Mouse (Mus musculus): ENCODE measurements around the gene Tshz2.

The Tshz2 gene

DNA sequence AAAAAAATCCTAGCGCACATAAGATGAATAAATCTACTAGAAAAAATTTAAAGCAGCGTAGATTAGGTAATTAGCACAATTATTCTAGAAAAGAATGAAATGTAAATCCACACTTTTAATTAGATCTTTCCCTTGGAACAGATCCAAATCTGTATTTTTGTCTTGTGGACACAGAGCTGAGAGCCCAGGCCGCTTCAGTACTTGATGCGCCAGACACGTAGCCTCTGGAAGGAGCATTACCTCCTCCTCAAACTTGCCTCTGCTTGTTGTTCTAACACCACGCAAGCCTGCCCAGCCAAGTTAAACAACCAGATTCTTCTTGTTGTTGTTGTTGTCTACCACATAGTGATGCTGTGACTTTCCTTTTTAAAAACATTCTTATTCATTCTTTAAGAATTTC is 310.9 kb downstream of the Tshz2 start:
- DNase-seq (ENCODE audit: low spot score) = no peak

DNA sequence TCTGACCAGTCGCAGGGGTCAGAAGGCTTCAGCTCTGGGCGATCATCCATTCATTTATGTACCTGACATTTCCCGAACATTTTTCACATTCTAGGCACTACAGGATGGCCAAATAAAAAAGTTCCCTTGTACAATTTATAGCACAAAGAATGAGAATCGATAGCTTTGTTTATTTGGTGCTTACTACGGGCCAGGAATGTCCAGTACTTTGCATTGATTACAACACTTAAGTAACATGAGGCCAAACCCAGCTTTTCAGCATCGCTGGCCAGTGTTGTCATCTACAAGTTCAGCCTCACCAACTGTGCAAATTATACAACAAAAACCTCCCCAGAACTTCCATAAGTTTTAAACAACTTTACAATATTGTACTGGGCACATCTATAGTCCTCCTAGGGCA is 315.3 kb downstream of the Tshz2 start:
- DNase-seq (ENCODE audit: low spot score) = no peak

DNA sequence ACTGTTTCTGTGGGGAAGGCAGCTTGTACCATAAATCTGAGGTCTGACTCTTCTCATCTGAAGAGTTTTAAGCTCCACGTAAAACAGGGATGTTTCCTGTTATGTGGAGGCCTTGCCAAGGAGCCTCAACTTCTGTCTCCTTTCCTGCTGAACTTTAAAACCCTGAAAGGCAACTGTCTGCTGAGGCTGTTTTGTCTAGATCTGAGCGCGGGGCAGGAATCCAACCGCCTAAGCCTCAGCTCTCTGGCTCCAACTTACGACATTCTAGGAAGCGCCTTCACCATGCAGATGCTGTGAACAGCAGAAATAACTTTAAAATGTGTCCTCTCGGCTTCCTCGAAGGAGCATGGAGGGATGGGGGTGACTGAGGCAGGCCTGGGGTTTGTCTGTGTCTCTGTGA is 318.2 kb downstream of the Tshz2 start:
- DNase-seq (ENCODE audit: low spot score) = peak; percentile 52

DNA sequence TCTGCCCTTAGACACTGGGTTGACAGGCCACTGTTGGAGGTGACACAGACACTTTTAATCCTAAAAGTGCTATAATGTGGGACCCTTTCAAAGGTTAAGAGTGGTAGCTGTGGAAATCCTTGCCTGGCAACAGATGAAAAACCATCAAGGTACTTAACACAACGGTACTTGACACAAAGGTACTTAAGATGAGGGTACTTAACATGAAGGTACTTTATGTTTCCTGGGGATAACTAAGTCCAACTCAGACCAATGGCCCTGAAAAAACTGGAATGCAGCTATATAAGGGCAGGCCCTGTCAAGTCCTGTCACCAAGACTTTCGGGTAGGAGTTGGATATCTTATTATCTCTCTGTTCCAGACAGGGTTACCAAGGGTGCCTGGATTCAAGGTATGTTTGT is 320.2 kb downstream of the Tshz2 start:
- no peak for DNase-seq (ENCODE audit: low spot score)

DNA sequence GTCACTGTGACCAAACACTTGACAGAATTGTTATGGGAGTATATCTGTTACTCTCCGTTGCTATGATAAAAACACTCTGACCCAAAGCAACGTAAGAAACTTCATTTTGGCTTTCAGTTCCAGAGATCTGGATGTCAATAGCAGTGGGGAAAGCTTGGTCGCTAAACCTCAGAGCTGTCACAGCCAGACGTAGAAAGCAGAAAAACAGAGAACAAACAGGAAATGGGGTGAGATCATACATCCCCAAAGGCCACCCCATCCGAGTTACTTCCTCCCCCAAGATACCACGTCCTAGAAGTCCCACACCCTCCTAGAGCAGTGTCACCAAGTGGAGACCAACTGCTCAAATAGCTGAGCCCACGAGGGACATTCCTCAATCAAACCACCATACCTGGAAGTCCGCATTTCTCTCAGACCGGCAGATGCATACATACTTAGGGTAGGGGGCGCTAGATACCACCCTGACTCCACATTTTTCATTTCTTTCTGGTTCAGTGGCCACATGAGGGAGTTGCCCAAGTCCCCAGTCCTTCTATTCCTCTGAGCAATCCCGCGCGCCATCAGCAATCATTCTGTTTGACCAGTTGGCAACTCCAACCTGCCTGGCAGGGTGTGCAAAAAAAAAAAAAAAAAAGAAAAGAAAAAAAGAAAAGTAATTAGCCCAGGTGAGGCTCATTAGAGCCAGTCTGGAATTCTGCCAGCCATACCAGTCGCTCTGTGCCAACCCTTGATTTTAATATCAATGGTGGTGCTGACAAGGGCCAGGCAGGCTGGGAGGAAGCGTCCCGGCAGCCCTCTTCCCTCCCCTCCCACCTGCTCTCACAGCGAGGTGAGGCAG is 326.1 kb downstream of the Tshz2 start:
- DNase-seq (ENCODE audit: low spot score) = no peak

DNA sequence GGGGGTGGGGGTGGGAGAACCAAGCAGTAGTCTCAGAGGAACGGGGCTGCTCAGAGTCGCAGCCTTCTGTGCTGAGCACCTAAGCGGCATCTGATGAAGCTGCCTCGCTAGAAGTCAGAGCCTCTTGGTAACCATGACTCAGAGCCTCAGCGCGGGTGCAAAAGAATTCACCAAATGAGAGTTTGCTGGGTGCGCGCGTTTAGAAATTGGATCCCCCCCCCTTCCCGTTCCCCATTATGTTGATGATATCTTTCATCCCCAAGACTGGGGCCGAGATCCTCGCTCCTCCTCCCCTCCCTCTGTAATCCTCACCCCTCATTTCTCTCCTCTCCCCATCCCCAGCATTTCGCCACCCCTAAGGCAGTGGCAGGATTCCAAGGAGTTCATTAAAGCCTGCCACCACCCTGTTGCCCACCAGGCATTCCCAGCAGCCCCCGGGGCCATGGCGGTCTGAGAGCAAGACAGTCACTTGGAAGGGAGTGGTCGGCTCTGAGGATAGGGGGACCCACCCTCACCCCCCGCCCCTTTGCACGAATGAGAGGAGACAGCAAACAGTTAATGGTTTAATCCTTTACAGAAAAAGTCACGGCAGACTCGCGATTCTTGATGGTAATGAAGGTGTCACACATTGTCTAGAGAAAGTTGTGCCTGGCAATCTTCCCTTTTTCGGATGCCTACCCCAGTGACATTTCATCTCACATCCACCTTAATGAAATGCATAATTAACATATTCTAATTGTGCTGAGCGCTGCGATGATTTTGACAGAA is 328.8 kb downstream of the Tshz2 start:
- no peak for DNase-seq (ENCODE audit: low spot score)

DNA sequence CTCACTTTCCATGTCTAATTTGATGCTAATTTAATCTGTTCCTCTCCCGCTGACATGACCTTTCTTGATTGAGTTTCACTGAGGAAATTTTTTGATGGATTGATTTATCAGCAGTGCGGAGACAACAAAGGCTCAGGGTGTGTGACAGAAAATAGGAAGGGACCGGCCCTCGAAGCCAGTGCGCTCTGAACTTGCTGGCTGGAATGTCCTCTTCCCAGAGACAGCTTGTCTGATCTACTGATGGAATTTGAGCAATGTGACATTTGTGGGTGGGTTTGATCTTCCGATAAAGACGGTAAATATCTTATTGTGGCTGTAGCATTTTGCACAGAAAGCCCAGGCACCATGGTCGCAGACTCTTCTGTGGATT is 329.4 kb downstream of the Tshz2 start:
- DNase-seq (ENCODE audit: low spot score) = no peak

DNA sequence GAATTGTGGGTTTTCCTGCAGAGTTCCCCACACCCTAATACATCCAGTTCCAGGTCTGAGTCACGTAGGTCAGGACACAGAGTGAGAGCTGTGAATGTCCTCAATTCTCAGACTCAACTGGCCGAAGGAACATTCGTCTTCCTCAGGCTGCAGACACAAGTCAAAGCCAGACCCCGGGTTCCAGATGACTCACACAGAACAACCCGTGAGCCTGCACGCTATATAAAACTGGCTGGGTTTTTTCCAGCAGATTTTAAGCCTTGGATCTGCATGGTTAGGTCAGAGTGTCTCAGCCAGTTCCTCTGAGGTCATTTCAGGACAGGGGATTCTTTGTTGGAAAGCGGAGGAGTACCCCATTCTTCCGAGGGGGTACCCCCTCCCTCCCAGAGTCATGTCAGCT is 330.0 kb downstream of the Tshz2 start:
- no peak for DNase-seq (ENCODE audit: low spot score)

DNA sequence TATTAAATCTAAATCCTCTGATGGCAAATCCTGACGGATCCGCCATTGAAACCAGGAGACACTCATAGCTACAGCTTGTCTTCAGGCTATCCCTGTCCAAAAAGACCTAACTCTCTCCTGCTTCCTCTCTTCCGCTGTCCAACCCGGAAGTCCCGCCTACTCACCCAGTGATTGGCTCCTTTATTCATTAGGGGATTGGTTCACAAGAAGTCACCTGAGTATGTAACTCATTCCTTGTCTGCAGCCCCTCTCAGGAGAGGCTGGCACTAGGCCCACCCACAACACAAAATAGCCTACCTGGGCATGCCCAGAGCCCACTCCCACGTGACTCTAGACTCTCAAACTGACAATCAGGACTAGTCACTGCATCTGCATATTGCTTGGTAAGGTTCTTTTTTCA is 337.7 kb downstream of the Tshz2 start:
- no peak for DNase-seq (ENCODE audit: low spot score)

DNA sequence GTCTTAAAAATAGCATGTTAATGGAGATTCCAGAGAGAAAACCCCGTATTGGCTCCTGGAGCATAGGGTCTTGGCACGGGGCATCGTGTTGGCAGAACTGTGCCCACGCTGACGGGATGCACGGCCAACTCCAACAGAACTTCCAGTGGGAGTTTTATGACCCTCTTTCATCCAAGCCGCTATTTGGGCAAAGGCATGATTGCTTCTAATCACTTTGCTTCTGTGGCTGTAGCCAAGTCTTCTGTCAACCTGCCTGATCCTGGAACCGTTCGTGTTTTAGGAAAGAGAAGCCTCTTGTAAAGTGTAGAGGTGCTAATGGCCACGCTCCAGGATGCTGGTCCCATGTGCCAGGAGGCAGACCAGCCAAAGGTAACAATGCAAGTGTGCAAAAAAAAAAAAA is 350.1 kb downstream of the Tshz2 start:
- no peak for DNase-seq (ENCODE audit: low spot score)

DNA sequence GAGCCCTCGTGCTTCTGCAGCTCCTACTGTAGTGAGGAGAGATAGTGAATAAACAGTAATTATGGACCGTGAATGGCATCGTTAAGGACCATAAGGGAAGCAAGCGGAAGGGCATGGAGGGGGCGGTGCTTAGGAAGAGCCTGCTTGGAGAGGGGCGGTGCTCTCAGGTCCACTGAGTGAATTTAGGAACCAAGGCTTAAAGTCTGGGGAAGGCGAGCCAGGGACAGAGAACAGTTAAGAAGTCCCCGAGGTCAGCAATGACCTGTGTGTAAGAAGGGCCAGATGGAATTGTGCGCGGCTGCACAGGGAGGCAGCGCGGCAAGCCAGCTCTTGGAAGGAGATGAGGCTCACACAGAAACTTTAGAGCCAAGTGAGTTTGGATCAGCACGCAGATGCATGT is 354.4 kb downstream of the Tshz2 start:
- no peak for DNase-seq (ENCODE audit: low spot score)

DNA sequence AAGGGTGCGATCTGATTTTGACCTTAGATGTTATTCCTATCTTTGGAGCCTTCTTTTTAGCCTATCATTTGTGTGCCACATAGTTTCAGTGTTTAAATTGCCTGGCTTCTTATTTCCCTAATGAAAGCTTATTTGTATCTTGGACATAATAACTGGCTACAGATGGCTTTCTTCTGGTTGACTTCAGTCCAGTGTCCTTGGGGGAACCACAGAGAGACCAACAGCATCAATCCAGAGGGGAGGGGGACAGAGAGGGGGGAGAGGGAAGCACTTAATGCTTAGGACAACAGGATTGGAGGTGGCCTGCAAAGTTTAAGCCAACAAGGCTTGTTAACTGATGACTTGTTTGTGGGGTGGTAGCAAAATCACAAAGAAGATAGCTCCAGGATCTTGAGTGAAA is 356.4 kb downstream of the Tshz2 start:
- no peak for DNase-seq (ENCODE audit: low spot score)

DNA sequence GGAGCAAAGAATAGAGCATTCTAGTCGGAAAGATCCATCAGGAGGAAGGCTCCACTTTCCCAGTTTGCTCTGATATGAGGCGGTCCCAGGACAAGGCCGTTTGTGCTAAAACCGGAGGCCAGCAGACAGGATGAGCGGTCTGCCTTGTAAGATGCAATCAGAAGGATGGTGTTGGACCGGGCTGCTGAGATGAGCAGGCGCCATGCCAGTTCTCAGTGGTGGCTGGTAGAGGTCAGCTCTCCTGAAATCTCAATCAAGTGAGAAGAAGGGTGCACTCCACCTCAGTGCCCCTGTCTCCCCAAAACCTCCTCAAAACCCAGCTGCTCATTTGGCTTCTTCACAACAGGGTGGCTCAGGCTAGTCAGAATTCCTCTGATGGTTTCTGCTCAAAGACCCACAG is 358.2 kb downstream of the Tshz2 start:
- DNase-seq (ENCODE audit: low spot score) = no peak

DNA sequence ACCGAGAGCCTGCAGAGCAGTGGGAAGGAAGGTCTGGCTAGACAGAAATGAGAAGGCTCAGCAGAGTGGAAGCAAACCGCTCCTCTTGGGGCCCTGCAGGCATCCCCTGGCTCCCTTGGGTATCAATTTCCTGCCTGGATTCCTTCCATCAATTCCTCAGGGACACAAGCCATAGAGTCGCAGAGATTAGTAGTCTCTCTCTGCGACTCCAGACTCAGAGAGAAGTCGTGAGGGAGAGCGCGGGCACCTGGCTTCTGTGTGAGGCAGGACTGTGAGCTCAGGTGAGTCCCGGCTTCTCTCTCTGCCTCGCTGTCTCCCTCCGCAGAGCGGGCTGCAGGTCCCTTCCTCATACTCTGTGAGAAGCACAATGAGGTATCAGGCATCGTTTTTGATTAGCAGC is 363.2 kb downstream of the Tshz2 start:
- DNase-seq (ENCODE audit: low spot score) = no peak

DNA sequence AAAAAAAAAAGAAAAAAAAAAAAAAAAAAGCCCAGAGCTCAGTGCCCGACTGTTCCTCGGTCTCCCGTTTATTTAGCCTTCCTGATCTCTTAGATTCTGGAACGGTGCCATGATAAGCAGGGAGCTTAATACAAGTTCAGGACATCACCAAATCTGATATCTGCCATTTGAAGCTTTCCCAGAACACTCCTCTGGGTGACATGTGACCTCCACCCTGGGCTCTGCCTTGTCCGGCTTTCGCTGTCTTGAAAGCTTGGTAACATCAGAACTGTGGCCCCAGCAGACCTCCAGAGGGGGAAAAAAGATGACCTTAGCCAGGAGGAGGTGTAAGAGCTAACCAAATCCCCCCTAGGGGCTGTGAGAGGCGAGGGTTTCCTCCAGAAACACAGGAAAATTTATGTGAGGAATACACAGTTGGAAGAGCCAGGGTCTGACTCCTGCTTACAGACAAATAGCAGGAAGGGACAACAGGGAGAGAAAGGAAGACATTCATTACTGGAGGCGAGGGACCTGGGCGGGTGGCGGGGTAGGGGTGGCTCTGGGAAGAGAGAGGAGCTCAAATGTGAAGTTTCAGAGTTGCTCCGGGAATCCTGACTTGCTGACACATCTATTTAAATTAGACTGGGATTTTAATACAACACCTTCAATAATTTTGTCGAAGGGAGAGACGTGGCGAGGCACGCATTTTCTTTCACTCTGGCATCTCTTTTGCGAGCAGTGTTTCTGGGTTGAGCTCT is 363.9 kb downstream of the Tshz2 start:
- no peak for DNase-seq (ENCODE audit: low spot score)

DNA sequence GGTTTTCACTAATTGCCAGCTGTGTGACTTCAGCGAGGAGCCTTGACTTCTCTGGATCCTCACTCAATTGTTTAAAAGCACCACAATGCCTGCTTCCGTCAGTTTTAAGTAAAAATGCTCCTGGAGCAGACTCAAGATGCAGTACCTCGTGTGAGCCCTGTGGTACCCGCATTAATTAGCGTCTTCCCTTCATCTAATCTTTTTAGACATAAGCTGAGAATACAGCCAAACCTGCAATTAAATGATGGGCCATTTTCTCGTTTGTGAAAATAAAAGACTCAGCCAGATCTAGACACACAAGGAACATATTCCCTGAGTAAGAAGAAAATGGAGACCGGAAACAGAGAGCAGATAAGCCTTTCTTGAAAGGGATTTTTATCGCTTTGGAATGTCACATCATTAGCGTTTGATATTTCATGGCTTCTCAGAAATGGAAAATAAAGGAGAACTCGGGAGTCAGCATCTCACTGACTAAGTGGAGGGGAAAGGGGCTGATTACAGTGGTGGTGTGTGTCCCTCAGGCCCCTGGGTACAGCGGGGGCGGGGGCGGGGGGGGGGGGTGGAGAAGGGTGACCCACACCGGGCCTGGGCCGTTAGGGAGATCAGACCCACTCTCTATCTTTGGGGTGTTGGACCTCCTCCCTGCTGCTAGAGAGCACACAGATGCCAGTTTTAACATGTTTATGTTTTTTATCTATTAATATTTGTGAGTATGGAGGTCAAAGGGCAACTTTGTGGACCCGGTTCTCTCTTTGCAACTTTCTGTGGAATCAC is 364.6 kb downstream of the Tshz2 start:
- DNase-seq (ENCODE audit: low spot score) = no peak

DNA sequence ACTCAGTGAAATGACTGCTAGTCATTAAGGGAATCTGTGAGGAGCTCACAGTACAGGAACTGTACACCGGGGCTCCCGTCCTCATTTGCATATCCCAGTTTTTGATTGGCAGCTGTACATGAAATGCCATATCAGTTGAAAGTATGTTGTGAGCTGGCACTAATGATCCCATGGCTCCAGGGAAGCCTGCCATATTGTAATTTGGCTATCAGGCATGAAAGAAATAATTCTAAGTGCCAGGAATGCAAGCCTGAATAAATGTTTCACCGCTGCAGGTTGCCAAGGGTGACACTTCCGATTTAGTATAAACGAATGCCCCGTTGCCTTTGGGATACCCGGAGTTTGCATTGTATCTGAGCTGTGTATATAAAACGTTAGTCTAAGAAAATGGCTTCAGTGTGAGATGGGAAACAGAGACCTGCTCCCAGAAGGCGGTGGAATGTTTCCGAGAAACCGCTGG is 366.1 kb downstream of the Tshz2 start:
- no peak for DNase-seq (ENCODE audit: low spot score)

DNA sequence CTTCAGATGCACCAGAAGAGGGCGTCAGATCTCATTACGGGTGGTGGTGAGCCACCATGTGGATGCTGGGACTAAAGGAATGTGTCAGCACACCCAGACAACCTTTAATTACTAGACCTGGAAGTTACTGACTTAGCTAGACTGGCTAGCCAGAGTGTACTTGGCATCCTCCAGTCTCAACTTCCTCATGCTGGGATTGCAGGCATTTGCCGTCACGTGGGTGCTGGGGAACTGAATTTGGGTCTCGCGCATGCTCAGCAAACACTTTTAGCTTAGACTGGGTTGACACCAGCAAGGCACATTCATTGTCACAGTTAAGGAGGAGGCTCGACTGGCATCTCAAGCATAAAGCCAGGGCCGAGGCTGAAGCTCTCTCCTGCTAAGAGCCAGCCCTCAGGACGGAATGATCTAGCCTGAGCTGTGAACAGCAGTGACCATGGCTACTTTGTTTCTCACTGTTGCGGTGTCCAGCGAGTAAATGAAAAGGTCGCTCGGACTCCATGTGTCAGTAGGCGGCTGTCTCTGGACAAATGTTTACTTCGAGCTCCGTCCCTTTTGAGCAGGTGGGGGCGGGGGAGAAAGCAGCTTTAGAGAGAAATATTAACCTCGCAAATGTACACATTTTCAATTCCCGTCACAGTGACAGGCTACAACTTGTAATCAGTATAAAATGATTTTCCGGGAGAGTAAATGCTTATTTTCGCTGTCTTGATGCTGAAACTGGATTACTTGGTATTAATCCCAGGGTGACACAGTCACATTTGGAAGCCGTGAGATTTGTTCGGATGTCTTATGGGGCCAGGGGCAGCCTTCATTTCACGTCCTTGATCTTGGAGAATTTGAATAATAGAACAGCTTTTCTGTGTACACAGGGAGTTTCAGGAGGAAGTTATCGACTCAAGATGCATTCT is 370.0 kb downstream of the Tshz2 start:
- DNase-seq (ENCODE audit: low spot score) = peak; percentile 17

DNA sequence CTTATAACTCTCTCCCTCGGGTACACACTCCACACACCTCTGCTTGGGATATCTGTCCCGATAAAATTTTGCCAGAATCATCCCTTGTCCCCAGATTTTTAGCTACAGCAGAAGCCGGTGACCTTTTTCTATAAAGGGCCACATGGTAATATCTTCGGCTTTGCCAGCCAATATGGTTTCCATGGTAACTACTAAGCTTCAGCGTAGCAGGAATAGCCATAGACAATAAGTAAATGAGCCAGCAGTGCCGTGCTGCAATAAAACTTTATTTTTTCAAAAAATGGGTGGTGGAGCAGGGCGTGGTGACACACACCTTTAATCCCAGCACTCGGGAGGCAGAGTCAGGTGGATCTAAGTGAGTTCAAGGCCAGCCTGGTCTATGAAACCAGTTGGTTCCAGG is 370.9 kb downstream of the Tshz2 start:
- DNase-seq (ENCODE audit: low spot score) = no peak

DNA sequence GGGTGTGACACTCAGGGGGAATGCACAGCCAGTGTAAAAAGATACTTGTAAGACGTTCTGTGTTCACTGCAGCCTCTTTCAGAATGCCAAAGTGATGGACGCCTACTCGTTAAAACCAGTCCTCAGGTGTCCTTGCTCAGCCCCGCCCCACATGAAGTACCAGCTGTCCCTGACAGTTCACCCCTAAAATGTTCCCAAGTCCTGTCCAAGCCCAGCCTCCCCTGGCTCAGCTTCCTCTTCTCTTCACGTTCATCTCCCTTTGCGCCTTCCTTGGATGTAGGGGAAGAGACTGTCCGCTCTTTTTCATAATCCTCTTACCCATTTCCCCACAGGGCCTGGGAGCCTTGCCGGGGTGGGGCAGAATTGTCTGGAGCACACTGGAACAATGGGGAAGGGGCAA is 374.0 kb downstream of the Tshz2 start:
- DNase-seq (ENCODE audit: low spot score) = no peak

DNA sequence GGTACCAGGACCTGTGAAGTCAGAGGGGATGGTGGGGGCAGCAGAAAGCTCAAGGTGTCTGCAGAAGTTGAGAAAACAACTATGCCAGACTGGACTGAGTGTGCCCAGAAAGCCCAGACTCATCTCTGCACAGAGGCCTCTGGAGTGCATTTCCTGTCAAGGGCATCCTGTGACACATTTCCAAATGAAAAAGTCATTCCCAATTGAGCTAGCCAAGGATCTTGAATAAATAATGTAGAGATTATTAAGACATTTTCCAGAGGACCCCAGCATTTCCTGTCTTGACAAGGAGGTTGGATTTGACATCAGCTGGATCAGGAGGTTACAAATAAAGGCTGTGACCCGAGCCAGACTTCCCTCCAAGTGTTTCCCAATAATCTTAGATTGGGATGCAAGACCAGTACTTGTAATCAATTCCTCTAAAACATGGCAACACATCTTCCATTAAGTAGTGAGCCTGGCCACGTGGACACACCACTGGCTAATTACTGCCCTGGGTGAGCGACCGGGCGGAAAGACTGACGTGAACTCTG is 374.7 kb downstream of the Tshz2 start:
- DNase-seq (ENCODE audit: low spot score) = no peak
